Mouse (Mus musculus): ENCODE results near the gene Ddx50. TPM values are rescaled to one million over a fixed set of nuclear protein-coding genes. Genes with fewer than 3 reads are reported as not detected.

The Ddx50 gene
- polyA plus RNA-seq (2012; rRNA removed; ENCODE audit: low replicate concordance) = 12.6 and 17.1 TPM in 2 replicates

DNA sequence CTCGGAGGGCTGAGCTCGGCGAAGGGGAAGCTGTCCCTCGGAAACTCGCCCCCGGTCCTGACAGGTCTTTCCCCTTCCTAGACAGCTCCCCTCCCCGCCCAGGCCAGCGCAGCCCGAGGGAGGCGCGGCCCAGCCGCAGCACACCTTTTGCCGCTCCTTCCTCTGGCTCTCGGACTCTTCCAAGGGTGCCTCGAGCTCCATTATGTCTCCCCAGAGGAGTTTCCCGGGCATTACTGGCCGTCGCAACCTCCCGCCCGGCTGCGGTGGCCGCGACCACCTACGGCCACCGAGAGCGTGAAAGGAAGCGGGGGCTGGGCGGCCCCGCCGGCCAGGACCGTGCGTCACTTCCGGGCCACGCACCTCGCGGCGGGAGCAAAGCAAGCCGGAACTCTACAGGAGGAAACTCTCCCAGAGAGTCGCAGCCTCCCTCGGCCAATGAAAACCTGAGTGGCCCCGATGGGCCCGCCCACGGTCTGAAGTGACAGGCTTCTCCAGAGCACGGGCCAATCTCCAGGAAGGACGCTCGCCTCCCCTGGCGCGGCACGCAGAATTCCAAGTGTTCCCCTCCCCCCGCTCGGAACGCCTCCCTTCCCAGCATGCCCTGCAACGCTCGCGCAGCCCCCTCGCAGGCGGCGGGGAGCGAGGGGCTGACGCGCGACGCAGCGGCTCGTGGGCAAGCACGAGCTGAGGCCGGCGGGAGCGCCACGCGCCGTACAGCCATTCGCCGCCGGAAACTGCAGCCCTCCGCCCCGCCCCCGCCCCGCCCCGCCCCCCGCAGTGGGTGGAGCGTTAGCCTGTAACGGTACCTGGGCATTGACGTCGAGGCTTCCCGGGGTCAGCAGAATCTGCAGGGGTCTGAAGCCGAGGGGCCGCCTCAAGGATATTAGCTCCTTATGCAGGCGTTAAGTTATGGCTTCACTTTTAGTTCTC lies at the start of gene Ddx50:
TSS of gene Ddx50 (minus strand) at position 338 of the 930 bp plus-strand sequence.

GRCm38 (mm10) chr10:62602177-62603040 lies 48.6 kb downstream of the Ddx50 start, which contains the start of gene Ddx21:
Ddx21 (minus strand) TSS chr10:62602281.

GRCm38 (mm10) chr10:62578338-62579100 lies 72.5 kb downstream of the Ddx50 start, which contains the start of gene Kif1bp:
Kif1bp (minus strand) TSS chr10:62578457.

Other genes with a start within 250 kb of the Ddx50 start
- gene Hkdc1, start 228.7 kb downstream of the Ddx50 start, polyA plus RNA-seq (2012; rRNA removed; ENCODE audit: low replicate concordance) = 0.10 and 0.14 TPM in 2 replicates
- gene 4930507D05Rik, start 201.7 kb downstream of the Ddx50 start, polyA plus RNA-seq (2012; rRNA removed; ENCODE audit: low replicate concordance) = 0.06 and 0.24 TPM in 2 replicates
- 24.0 and 26.5 TPM in 2 replicates for gene Supv3l1, start 201.5 kb downstream of the Ddx50 start, polyA plus RNA-seq (2012; rRNA removed; ENCODE audit: low replicate concordance)
- 17.2 and 18.9 TPM in 2 replicates for gene Vps26a, start 164.4 kb downstream of the Ddx50 start, polyA plus RNA-seq (2012; rRNA removed; ENCODE audit: low replicate concordance)
- gene Srgn, start 123.8 kb downstream of the Ddx50 start, polyA plus RNA-seq (2012; rRNA removed; ENCODE audit: low replicate concordance) = 45.6 and 126 TPM in 2 replicates
- 27.1 and 34.3 TPM in 2 replicates for gene Kif1bp, start 72.8 kb downstream of the Ddx50 start, polyA plus RNA-seq (2012; rRNA removed; ENCODE audit: low replicate concordance)
- 10.6 and 30.2 TPM in 2 replicates for gene Ddx21, start 48.9 kb downstream of the Ddx50 start, polyA plus RNA-seq (2012; rRNA removed; ENCODE audit: low replicate concordance)
- 0.47 and 0.48 TPM in 2 replicates for gene Stox1, start 74.9 kb upstream of the Ddx50 start, polyA plus RNA-seq (2012; rRNA removed; ENCODE audit: low replicate concordance)
- 53.2 and 101 TPM in 2 replicates for gene Ccar1, start 141.1 kb upstream of the Ddx50 start, polyA plus RNA-seq (2012; rRNA removed; ENCODE audit: low replicate concordance)